Mouse (Mus musculus): ENCODE data around the gene Thpo. TPM values are rescaled to one million over a fixed set of nuclear protein-coding genes. Genes with fewer than 3 reads are reported as not detected.

The Thpo gene
- polyA plus RNA-seq (2016; fragmentation: Nextera tagmentation; extraction: Ambion mirVana): 0.21 and 0.54 TPM in 2 replicates

GRCm38 (mm10) chr16:20733731-20734730, at the start of gene Thpo:
Thpo (minus strand) TSS chr16:20734511.
- Histone ChIP-seq H3K36me3 (no peaks in the 10 kb centered on the region), H3K4me1 (peaks cover 40% of the 10 kb centered on the region), H3K4me3 (peak within 1 kb of the TSS; percentile 68), H3K27ac (peak within 1 kb of the TSS; percentile 89), H3K27me3 (ENCODE audit: low read depth, poor library complexity, severe bottlenecking) (peaks cover 64% of the 10 kb centered on the region), H3K9me3 (replicated peaks) (no peaks in the 10 kb centered on the region)
- WGBS: 1% methylated on average over 45 of the region's 45 CpGs
- DNase-seq (ENCODE audit: low spot score): peak; percentile 57

- no peak for DNase-seq (ENCODE audit: low spot score)
- 95% methylated on average over 2 of the region's 2 CpGs for WGBS
- H3K27ac ChIP-seq: no peak overlapping the region
- H3K27me3 ChIP-seq (ENCODE audit: low read depth, poor library complexity, severe bottlenecking): no peaks in the 10 kb centered on the region
- no peaks in the 10 kb centered on the region for H3K9me3 ChIP-seq (replicated peaks)
- H3K4me3 ChIP-seq: no peak overlapping the region
- no peaks in the 10 kb centered on the region for H3K4me1 ChIP-seq
- no peaks in the 10 kb centered on the region for H3K36me3 ChIP-seq
These were observed 49.6 kb upstream of the Thpo start for GRCm38 (mm10) chr16:20783891-20784290.

- Histone ChIP-seq H3K27me3 (ENCODE audit: low read depth, poor library complexity, severe bottlenecking) (no peaks in the 10 kb centered on the region), H3K27ac (no peak overlapping the region), H3K4me1 (no peaks in the 10 kb centered on the region), H3K9me3 (replicated peaks) (no peaks in the 10 kb centered on the region), H3K4me3 (no peak overlapping the region), H3K36me3 (no peaks in the 10 kb centered on the region)
- DNase-seq (ENCODE audit: low spot score): no peak
- WGBS: 78% methylated on average over 4 of the region's 4 CpGs
These were observed 46.9 kb upstream of the Thpo start for GRCm38 (mm10) chr16:20781101-20781630.

GRCm38 (mm10) chr16:20779846-20780245, 45.5 kb upstream of the Thpo start:
- no peaks in the 10 kb centered on the region for H3K27me3 ChIP-seq (ENCODE audit: low read depth, poor library complexity, severe bottlenecking)
- H3K4me3 ChIP-seq: no peak overlapping the region
- WGBS: 84% methylated on average over 3 of the region's 3 CpGs
- DNase-seq (ENCODE audit: low spot score): no peak
- no peaks in the 10 kb centered on the region for H3K36me3 ChIP-seq
- H3K27ac ChIP-seq: no peak overlapping the region
- no peaks in the 10 kb centered on the region for H3K4me1 ChIP-seq
- H3K9me3 ChIP-seq (replicated peaks): no peaks in the 10 kb centered on the region

GRCm38 (mm10) chr16:20775021-20775420, 40.7 kb upstream of the Thpo start:
- H3K4me3 ChIP-seq: no peak overlapping the region
- H3K4me1 ChIP-seq: no peaks in the 10 kb centered on the region
- no peak for DNase-seq (ENCODE audit: low spot score)
- H3K36me3 ChIP-seq: no peaks in the 10 kb centered on the region
- H3K9me3 ChIP-seq (replicated peaks): no peaks in the 10 kb centered on the region
- H3K27ac ChIP-seq: no peak overlapping the region
- H3K27me3 ChIP-seq (ENCODE audit: low read depth, poor library complexity, severe bottlenecking): no peaks in the 10 kb centered on the region
- WGBS: 76% methylated on average over 5 of the region's 5 CpGs

- Histone ChIP-seq H3K27ac (no peak overlapping the region), H3K4me1 (no peaks in the 10 kb centered on the region), H3K9me3 (replicated peaks) (no peaks in the 10 kb centered on the region), H3K36me3 (no peaks in the 10 kb centered on the region), H3K27me3 (ENCODE audit: low read depth, poor library complexity, severe bottlenecking) (no peaks in the 10 kb centered on the region), H3K4me3 (no peak overlapping the region)
- WGBS: 49% methylated on average over 9 of the region's 9 CpGs
- peak; percentile 75 for DNase-seq (ENCODE audit: low spot score)
These were observed 30.9 kb upstream of the Thpo start for GRCm38 (mm10) chr16:20765244-20765643.

- H3K36me3 ChIP-seq: no peaks in the 10 kb centered on the region
- DNase-seq (ENCODE audit: low spot score): peak; percentile 46
These were observed 27.4 kb upstream of the Thpo start for GRCm38 (mm10) chr16:20761681-20762080.

GRCm38 (mm10) chr16:20757385-20757784, 23.1 kb upstream of the Thpo start:
- no peak overlapping the region for H3K27ac ChIP-seq
- 85% methylated on average over 1 of the region's 1 CpGs for WGBS
- H3K36me3 ChIP-seq: no peaks in the 10 kb centered on the region
- no peak overlapping the region for H3K4me3 ChIP-seq
- no peak for DNase-seq (ENCODE audit: low spot score)
- H3K9me3 ChIP-seq (replicated peaks): no peaks in the 10 kb centered on the region
- H3K4me1 ChIP-seq: no peaks in the 10 kb centered on the region
- no peaks in the 10 kb centered on the region for H3K27me3 ChIP-seq (ENCODE audit: low read depth, poor library complexity, severe bottlenecking)

More at GRCm38 (mm10) chr16:20761681-20762080, 27.4 kb upstream of the Thpo start:
- Histone ChIP-seq H3K27me3 (ENCODE audit: low read depth, poor library complexity, severe bottlenecking) (no peaks in the 10 kb centered on the region), H3K4me3 (no peak overlapping the region), H3K9me3 (replicated peaks) (no peaks in the 10 kb centered on the region), H3K27ac (no peak overlapping the region), H3K4me1 (no peaks in the 10 kb centered on the region)
- 17% methylated on average over 3 of the region's 3 CpGs for WGBS

- no peaks in the 10 kb centered on the region for H3K4me1 ChIP-seq
- H3K9me3 ChIP-seq (replicated peaks): no peaks in the 10 kb centered on the region
- H3K27me3 ChIP-seq (ENCODE audit: low read depth, poor library complexity, severe bottlenecking): no peaks in the 10 kb centered on the region
- no peak overlapping the region for H3K27ac ChIP-seq
- H3K4me3 ChIP-seq: no peak overlapping the region
- no peaks in the 10 kb centered on the region for H3K36me3 ChIP-seq
- 94% methylated on average over 5 of the region's 5 CpGs for WGBS
- no peak for DNase-seq (ENCODE audit: low spot score)
These were observed 21.7 kb upstream of the Thpo start for GRCm38 (mm10) chr16:20756052-20756451.

- no peak overlapping the region for H3K27ac ChIP-seq
- no peak for DNase-seq (ENCODE audit: low spot score)
- no peaks in the 10 kb centered on the region for H3K27me3 ChIP-seq (ENCODE audit: low read depth, poor library complexity, severe bottlenecking)
- H3K9me3 ChIP-seq (replicated peaks): no peaks in the 10 kb centered on the region
- H3K36me3 ChIP-seq: no peaks in the 10 kb centered on the region
- H3K4me3 ChIP-seq: no peak overlapping the region
- peaks cover 6% of the 10 kb centered on the region for H3K4me1 ChIP-seq
- WGBS: 55% methylated on average over 8 of the region's 8 CpGs
These were observed 16.2 kb upstream of the Thpo start for GRCm38 (mm10) chr16:20750518-20750917.

GRCm38 (mm10) chr16:20746641-20747040, 12.3 kb upstream of the Thpo start:
- H3K9me3 ChIP-seq (replicated peaks): no peaks in the 10 kb centered on the region
- no peak for DNase-seq (ENCODE audit: low spot score)
- H3K27me3 ChIP-seq (ENCODE audit: low read depth, poor library complexity, severe bottlenecking): no peaks in the 10 kb centered on the region
- peaks cover 6% of the 10 kb centered on the region for H3K4me1 ChIP-seq
- H3K27ac ChIP-seq: no peak overlapping the region
- H3K4me3 ChIP-seq: no peak overlapping the region
- no peaks in the 10 kb centered on the region for H3K36me3 ChIP-seq
- 80% methylated on average over 6 of the region's 6 CpGs for WGBS

- H3K9me3 ChIP-seq (replicated peaks): no peaks in the 10 kb centered on the region
- peaks cover 36% of the 10 kb centered on the region for H3K27me3 ChIP-seq (ENCODE audit: low read depth, poor library complexity, severe bottlenecking)
- no peak overlapping the region for H3K27ac ChIP-seq
- DNase-seq (ENCODE audit: low spot score): peak; percentile 25
- H3K4me1 ChIP-seq: no peaks in the 10 kb centered on the region
- no peak overlapping the region for H3K4me3 ChIP-seq
- no peaks in the 10 kb centered on the region for H3K36me3 ChIP-seq
- WGBS: 88% methylated on average over 9 of the region's 9 CpGs
These were observed 5.5 kb upstream of the Thpo start for GRCm38 (mm10) chr16:20739845-20740244.

- no peak overlapping the region for H3K4me3 ChIP-seq
- WGBS: 90% methylated on average over 5 of the region's 5 CpGs
- H3K9me3 ChIP-seq (replicated peaks): no peaks in the 10 kb centered on the region
- H3K4me1 ChIP-seq: peaks cover 28% of the 10 kb centered on the region
- peaks cover 56% of the 10 kb centered on the region for H3K27me3 ChIP-seq (ENCODE audit: low read depth, poor library complexity, severe bottlenecking)
- no peaks in the 10 kb centered on the region for H3K36me3 ChIP-seq
- no peak for DNase-seq (ENCODE audit: low spot score)
- no peak overlapping the region for H3K27ac ChIP-seq
These were observed 2.5 kb upstream of the Thpo start for GRCm38 (mm10) chr16:20736823-20737222.

Measured in limb, embryonic 10.5 days (tissue).